Mouse (Mus musculus) right cerebral cortex, postnatal 10 days (tissue): ENCODE data around the gene Mindy4.
A peak's percentile ranks its signal among the peaks of the same experiment; 100 is the strongest.
"Not testable (repeated sequence)": the region's sequence is repeated elsewhere in the genome, so short reads cannot be mapped to it uniquely, and the experiment has no call there.

Source experiments
- DNase-seq, 2 experiments: peaks; one replicate each; pipeline ENCODE4 v3.0.0; 2021; ENCODE audit warnings: low spot score in 2 of 2

Mindy4 gene

DNA sequence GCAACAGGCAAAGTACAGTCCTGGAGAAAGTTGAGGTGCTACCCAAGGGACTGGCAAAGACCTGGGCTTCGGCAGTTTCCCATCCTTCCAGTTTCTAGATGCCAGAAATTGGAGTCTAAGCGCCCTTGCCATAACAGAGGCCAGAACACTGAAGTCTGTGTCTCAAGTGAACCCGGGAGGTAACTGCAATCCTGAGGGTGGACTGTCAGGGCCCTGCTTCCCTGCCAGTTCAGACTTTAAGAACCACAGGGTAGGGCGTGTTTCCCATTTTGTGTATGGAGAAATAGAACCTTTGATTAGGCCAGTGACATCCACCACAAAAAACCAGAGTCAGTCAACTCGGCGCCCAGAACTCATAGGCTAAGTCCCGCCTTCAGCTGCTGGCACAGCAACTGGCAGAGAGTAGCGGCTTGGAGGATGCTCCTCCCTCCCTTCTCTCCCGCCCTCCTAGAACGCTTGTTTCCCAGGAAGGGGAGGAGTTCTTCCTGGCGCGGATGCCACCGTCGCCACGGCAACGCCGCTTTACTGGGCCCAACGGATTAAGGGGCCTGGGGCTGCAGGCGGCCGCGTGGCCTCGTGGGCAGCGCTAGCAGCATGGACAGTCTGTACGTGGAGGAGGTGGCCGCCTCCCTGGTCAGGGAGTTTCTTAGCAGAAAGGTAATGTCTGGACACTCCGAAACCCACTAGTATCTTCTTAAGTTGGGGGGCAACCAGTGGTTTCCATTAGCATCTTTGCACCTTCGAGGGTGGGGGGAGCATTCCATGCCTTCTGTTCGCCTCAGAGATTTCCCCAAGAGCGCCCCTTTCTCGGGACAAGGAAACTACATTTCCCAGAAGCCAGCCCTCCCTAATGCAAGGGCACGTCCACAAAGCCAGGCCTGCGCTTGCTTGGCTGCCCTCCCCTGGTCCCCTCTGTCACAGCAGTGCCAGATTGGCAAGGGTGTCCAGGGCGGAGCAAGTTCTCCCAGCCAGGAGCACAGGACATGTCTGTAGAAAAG is at the start of gene Mindy4:
Mindy4 (plus strand) TSS at position 471 of the 998 bp plus-strand sequence.
- peak; percentile 95 for DNase-seq

DNA sequence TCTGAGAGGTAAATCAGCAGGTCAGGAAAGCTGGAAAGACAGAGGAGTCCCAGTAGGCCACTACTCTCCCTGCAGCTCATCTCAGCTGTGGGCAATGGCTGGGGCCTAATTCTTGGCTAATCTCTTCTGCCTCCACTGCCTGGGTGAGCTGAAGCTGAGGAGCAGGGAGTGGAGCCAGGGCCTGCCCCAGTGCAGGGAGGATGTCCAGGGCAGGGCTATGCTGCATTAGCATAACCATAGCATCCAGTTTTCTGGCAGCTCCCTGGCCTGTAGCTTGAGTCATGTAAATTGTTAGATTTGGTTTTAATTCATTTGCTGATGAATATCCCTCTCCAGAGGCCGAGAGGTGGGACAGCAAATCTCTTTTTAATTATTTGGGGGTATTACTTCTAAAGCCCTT is 43.9 kb upstream of the Mindy4 start:
- no peak for DNase-seq

DNA sequence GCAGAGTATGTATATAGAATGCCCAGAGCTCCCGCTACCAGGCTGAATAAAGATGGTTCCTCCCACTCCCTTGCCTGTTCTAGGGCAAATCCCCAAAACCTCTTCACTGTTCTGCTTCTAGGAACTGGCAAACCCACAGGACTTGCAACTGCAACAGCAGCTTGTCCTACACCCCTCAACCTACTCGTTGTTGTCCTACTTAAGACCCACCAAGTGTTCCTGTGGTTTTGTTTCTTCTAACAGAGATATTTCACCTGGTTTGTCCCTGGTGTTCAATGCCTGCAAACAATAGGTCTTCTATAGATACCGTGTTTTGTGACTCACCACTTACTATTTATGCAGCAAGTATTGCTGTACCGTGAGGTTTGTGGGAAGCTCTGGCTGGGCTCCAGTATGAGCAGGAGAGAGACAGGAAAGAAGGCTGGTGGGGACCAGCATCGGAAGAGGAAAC is 41.8 kb upstream of the Mindy4 start:
- peak; percentile 79 to 83 for DNase-seq

DNA sequence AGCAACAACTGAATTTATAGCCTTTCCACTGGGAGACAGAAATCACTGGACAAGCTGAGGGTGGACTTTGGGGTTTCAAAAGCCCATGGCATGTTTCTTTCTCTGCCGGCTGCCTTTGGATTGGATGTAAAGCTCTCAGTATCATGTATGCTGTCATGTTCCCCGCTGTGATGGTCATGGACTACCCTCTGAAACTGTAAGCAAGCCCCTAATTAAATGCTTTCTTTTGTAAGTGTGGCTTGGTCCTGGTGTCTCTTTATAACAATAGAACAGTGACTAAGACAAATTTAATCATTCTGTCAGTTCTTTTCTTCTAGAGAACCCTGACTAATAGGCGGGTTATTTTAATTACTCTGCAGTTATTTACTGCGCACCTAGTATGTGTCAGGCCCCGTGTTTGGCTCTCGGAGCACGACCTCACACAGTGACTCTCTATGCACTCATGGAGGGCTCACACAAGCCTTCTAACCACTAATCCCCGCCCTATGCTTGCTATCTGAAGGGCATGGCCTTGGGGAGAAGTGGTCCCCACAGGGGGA is 40.1 kb upstream of the Mindy4 start:
- DNase-seq = no peak

GRCm38 (mm10) chr6:55166777-55167463 is 36.3 kb upstream of the Mindy4 start:
- peak; percentile 85 to 86 for DNase-seq

GRCm38 (mm10) chr6:55169818-55170217 is 33.4 kb upstream of the Mindy4 start:
- no peak for DNase-seq

DNA sequence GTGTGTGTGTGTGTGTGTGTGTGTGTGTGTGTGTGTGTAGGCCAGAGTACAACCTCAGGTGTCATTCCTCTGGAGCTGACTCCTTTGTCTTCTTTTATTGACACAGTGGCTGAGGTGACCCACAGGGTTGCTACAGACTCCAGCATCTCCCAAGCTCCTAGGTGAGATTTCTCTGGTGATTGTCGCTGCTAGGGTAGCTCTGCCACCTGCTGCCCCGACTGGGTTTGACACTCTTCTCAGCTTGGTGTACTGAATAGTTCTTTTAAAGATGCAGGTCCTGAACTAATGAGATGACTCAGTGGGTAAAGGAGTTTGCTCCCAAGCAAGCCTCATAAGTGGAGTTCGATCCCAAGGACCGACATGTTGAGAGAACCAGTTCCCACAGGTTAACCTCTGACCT is 31.5 kb upstream of the Mindy4 start:
- DNase-seq = peak; percentile 52

DNA sequence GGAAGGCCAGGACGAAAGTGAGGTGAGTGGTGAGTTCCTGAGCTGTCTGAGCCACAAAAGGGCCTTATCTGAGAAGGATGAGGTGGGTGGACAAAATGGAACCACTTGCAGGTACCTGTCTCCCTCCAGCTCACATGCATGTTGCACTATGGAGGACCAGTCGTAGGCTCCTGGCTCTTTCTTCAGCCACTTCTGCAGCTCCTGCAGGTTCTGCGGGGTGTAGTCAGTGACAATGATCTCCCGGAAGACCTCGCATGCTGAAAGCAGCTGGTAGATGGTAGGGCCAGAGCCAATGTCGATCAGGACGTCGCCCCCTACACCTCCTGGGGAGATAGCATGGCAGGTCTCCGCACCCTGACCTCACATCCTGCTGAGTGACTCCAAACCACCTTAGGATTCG is 30.0 kb upstream of the Mindy4 start:
- no peak for DNase-seq

DNA sequence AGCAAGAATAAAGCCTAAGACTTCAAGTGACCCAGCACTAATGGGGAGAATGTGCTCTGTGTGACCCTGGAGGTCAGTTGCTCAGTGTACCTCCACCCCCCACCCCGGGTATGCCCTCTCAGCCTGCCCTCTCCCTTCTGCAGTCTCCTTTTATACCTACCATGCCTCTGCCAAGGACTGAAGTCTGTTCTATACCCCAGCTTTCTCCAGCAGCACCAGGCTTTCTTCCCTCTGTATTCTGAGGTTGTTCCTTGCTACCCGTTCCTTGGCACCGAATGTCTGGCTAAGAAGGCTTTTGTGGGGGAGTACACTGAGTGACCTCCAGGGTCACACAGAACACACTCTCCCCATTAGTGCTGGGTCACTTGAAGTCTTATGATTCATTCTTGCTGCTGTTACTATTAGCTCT is 29.2 kb upstream of the Mindy4 start:
- no peak for DNase-seq

GRCm38 (mm10) chr6:55174741-55175181 is 28.4 kb upstream of the Mindy4 start, which contains the start of gene Inmt:
Gene Inmt, minus strand, starts transcription at chr6:55175043.
- no peak for DNase-seq

GRCm38 (mm10) chr6:55175456-55175855 is 27.7 kb upstream of the Mindy4 start:
- DNase-seq = no peak

DNA sequence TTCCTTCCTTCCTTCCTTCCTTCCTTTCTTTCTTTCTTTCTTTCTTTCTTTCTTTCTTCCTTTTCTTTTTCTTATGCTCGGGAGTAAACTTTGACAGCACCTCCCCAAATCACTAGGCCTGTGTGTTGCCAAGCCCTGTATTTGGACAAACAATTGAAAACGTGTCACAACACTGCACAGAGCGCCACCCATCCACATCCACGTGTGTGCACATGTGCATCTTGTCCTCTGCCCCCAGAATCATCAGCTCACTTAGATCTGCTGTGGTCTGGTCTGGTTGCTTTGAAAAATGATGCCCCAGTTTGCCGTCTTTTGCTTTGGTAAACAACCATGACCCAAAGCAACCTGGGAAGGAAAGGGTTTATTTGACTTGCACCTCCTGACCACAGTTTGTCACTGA is 27.3 kb upstream of the Mindy4 start:
- no peak for DNase-seq

DNA sequence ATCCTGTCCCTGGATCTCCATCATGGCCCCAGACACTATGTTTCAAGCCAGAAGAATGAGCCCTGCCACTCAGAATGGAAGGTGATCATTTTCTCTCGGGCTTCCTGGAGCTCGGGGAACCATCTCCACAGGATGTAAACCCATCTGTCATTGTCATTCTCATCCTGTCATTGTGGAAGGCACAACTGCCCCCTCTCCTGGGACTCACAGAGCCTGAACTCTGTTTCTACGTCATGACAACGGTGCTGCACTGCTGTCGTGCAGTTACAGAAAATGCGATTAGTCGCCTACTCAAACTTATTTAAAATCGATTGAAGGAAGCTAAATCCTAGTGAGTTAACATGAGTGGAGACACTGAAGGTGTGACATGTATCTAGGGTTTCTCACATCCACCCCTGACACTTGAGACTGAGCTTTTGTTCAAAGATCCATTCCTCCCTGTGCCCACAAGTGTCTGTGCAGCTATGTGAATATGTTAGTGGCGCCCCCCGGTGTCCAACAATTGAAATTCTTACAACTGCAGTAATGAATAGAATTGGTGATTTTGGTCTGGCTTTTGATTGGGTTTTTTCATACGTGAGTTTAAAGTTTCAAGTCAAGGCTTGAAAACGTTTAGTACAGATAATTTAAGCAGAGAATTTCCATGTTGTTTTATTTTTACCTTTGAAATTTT is 26.0 kb upstream of the Mindy4 start:
- peak in 1 of 2 experiments; percentile 45 for DNase-seq

- DNase-seq = no peak
These were observed 23.6 kb upstream of the Mindy4 start for GRCm38 (mm10) chr6:55179560-55179959.

GRCm38 (mm10) chr6:55182655-55183430 is 20.3 kb upstream of the Mindy4 start:
- DNase-seq = no peak

DNA sequence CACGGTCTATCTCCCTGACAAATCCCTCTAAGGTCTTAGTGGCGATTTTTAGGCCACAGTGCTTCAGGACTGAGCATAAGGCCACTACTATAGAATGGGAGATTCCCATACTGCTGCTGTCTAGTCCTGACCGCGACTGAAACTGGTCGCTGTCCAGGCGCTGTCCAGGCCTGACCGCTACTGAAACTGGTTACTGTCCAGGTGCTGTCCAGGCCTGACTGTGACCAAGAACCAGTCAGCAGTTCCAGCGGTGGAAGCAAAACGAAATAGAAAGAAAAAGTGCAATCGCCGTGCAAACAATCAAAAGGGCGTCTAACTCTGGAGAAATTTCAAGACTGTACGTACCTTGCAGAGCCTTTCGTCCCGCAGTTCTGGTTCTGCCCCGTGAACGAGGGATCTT is 15.4 kb upstream of the Mindy4 start:
- not testable (repeated sequence) for DNase-seq

- no peak for DNase-seq
These were observed 13.8 kb upstream of the Mindy4 start for GRCm38 (mm10) chr6:55189406-55189805.

- no peak for DNase-seq
These were observed 11.6 kb upstream of the Mindy4 start for GRCm38 (mm10) chr6:55191537-55191936.

DNA sequence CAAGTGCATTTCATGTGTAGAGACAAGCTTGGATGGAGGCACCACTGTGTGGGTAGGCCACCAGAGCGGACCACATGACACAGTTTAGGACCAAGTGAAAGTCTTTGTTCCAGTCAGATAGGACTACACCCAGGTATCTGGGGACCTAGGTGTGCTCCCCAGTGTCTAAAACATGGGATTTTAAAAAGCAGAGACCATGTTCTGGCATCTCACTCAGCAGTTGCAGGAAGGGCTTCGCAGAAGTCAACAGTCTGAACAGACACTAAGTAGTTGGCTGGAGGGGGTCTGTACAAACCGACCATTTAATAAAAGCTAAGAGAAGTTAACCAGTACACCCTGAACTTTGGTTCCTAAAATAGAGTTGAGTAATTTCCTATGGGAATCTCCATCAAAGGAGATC is 10.0 kb upstream of the Mindy4 start:
- DNase-seq = no peak

GRCm38 (mm10) chr6:55199047-55199446 is 4.1 kb upstream of the Mindy4 start:
- no peak for DNase-seq

- DNase-seq = no peak
These were observed 748 bp downstream of the Mindy4 start for GRCm38 (mm10) chr6:55203931-55204330.
